Mouse (Mus musculus) Patski (cell line): ENCODE results near the gene Irgc1. TPM values are rescaled to one million over a fixed set of nuclear protein-coding genes. Genes with fewer than 3 reads are reported as not detected.
"Not testable (repeated sequence)": the region's sequence is repeated elsewhere in the genome, so short reads cannot be mapped to it uniquely, and the experiment has no call there.

Source experiments
- ATAC-seq: fragments of 100-300 bp; one replicate; pipeline ENCODE4 v1.8.0; 2021
- CTCF ChIA-PET: fragments of 350-600 bp; sonication (Branson Sonifier 250); formaldehyde crosslinking; loops from one replicate; lab custom pipeline; 2022; ENCODE audit warnings: inconsistent platforms; lab: Charles Lee
- POLR2A ChIA-PET: fragments of 350-600 bp; sonication (Branson Sonifier 250); formaldehyde crosslinking; loops from one replicate; lab custom pipeline; 2022; ENCODE audit warnings: antibody characterized with exemption, inconsistent platforms; lab: Charles Lee
- DNase-seq: peaks from one replicate; pipeline ENCODE4 v3.0.0-alpha.2; 2011; ENCODE audit warnings: low read depth, low spot score
- H3K27me3 ChIP-seq: fragments of 371-371 bp; one replicate; pipeline ENCODE4 v1.5.1; 2021
- CTCF ChIP-seq: fragments of 100-300 bp; IDR thresholded peaks from one replicate; pipeline ENCODE4 v1.5.1; 2021
- in situ Hi-C: fragments of 300-500 bp; cut with MboI; formaldehyde crosslinking; loops from 3 replicates; pipeline ENCODE4 v1.11.1; 2018; ENCODE audit warnings: low pct_unique_long_range_greater_than_20kb, mixed read lengths
- polyA plus RNA-seq: library from polyadenylated mRNA; unstranded; gene quantifications from one replicate; pipeline ENCODE4 v1.2.3, GENCODE M21; 2021

Gene Irgc1
- polyA plus RNA-seq: not detected

DNA sequence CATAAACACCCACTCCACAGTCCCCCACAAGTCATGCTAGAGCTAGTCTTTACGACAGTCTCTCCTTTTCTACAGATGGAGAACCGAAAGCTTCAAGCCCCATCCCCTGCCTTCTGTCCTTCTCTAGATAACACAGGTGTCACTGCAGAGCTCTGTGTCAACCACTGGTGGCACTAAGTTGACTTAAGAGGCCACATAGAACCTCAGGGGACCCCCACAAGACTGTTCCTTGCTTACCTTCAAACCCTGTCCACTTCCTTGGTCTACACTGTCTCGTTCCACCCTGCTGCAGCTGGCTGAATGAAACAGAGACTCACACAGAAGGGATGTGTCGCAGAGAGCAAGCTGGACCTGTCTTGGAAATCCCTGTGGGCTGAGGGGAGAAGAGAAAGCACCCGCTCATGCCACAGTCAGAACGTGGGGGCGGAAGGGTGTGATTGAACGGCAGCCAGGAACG is at the start of gene Irgc1:
Gene Irgc1, minus strand, starts transcription at position 443 of the 457 bp plus-strand sequence.
- CTCF ChIA-PET: interaction anchor here (1.6 to 2.6 kb wide), 3 partner anchors 9 to 22 kb away, joined by 7 to 9 read pairs (median 7); no protein-coding TSS in a partner anchor
- no peaks in the 10 kb centered on the region for H3K27me3 ChIP-seq
- POLR2A ChIA-PET: interaction anchor here (1.4 kb wide), 1 partner anchor 10 kb away, joined by 7 read pairs; the partner anchor contains the start of gene Plaur
- DNase-seq: no peak
- no peak for TF ChIP-seq CTCF
- no peak for ATAC-seq
- in situ Hi-C loops: no loop called here

DNA sequence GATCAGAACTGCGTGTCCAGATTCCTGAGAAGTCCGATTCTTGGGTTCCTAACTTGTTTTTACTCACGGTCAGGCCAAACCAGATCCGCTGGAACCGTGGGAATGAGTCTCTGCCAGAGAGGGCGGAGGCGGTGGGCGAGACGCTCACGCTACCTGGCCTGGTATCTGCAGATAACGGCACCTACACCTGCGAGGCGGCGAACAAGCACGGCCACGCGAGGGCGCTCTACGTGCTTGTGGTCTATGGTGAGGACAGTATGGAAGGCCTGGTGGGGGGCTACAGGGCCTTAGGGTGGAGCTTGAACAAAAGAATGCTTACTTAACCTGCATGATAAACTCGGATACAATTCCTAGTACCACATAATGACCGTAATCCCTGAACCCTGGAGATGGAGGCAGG is 49.4 kb upstream of the Irgc1 start:
- CTCF ChIA-PET: interaction anchor here (0.7 to 1.9 kb wide), 3 partner anchors 17 to 166 kb away, joined by 3 to 9 read pairs (median 3); no protein-coding TSS in a partner anchor
- in situ Hi-C loops: no loop called here
- DNase-seq (no peak), ATAC-seq (no peak)
- no peaks in the 10 kb centered on the region for H3K27me3 ChIP-seq
- POLR2A ChIA-PET: interaction anchor here (0.7 kb wide), 1 partner anchor 12 kb away, joined by 3 read pairs; no protein-coding TSS in a partner anchor
- TF ChIP-seq CTCF: no peak

DNA sequence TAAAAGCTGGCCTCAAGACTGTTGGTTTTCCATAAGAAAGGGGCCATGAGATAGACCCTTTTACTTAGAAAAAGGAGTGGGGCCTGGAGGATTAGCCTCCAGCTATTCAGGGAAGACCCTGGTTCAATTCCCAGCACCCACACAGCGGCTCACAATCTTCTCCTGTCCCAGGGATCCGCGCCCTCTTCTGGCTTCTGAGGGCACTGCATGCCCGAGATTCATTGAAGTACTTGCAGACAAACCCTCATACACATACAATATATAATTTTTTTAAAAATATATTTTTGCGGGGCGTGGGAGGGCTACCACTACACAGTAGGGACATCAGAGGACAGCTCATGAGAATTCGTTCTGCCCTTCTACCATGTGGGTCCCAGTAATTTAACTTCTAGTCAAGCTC is 48.8 kb upstream of the Irgc1 start:
- POLR2A ChIA-PET: no interaction called here
- ATAC-seq (no peak), DNase-seq (no peak)
- in situ Hi-C loops: no loop called here
- TF ChIP-seq CTCF: no peak
- CTCF ChIA-PET: interaction anchor here (0.7 to 1.9 kb wide), 3 partner anchors 17 to 165 kb away, joined by 3 to 9 read pairs (median 3); no protein-coding TSS in a partner anchor
- H3K27me3 ChIP-seq: no peaks in the 10 kb centered on the region

DNA sequence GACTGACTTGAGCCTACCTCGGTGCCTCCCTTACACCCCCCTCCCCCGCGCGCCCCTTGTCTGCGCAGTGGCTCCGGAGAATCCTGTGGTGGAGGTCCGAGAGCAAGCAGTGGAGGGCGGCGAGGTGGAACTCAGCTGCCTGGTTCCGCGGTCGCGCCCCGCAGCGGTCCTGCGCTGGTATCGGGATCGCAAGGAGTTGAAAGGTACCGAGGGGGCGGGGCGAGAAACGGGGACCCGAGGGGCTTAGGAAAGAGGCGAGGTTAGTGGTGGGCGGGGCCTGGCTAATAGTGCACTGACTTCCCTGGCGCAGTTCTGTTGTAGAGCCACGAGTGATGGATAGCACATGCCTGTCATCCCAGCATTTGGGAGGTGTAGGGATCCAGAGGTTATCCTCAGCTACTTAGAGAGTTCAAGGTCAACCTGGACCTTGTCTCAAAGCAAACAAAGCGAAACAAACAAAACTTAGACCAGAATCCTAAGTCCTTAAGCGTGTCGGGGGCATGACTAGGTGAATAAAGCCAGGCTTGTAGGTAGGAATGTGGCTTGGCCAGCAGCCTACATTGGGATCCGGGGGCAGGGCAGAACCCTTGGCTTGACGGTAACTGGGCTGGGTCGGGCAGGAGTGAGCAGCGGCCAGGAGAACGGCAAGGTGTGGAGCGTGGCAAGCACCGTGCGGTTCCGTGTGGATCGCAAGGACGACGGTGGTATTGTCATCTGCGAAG is 47.9 kb upstream of the Irgc1 start:
- ChIA-PET POLR2A (no interaction called here), CTCF (interaction anchor here (0.8 to 1.9 kb wide), 2 partner anchors 26 kb away, joined by 3 to 9 read pairs; no protein-coding TSS in a partner anchor)
- in situ Hi-C loops: no loop called here
- ATAC-seq (no peak), DNase-seq (no peak)
- no peak for TF ChIP-seq CTCF
- no peaks in the 10 kb centered on the region for H3K27me3 ChIP-seq

DNA sequence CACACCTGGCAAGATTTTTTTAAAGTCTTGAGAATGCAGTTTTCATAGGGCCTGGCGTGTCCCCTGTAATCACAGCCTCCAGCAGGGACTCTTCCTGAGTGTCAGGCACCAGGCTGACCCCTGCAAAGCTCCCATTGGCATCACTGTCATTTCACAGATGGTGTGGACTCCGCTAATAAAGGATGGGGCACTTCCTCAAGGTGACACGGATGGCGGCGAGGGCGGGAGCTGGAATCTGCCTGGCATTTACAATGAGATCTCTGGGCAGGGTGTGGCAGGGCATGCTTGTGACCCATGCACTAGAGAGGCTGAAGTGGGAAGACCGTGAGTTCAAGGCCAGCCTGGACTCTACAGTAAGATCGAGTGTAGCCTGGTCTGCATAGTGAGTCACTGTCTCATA is 36.2 kb upstream of the Irgc1 start:
- no peak for TF ChIP-seq CTCF
- no peak for ATAC-seq
- no peak for DNase-seq
- CTCF ChIA-PET: interaction anchor here (1.3 kb wide), 1 partner anchor 10 kb away, joined by 4 read pairs; no protein-coding TSS in a partner anchor
- POLR2A ChIA-PET: interaction anchor here (0.6 kb wide), 1 partner anchor 313 kb away, joined by 4 read pairs; the partner anchor contains the start of gene Zfp114
- no peaks in the 10 kb centered on the region for H3K27me3 ChIP-seq
- in situ Hi-C loops: no loop called here

DNA sequence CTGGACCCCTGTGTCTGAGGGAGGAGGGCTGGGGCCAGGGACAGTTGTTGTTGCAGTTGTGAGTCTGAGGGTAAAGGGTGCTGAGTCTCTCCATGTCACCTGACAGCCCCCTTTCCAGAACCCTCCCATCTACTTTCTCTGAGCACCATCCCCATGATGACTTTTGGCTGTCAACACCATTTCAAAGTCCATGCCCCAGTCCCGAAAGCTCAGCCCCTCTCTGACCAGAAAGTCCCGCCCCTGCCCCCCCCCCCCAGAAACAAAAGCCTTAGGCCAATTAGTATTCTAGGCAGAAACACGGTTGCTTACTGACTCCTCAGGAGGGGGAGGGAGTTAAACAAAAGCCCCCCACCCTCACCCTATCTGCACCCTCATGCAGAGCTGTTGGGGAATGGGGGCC is 35.3 kb upstream of the Irgc1 start:
- ATAC-seq: no peak

DNA sequence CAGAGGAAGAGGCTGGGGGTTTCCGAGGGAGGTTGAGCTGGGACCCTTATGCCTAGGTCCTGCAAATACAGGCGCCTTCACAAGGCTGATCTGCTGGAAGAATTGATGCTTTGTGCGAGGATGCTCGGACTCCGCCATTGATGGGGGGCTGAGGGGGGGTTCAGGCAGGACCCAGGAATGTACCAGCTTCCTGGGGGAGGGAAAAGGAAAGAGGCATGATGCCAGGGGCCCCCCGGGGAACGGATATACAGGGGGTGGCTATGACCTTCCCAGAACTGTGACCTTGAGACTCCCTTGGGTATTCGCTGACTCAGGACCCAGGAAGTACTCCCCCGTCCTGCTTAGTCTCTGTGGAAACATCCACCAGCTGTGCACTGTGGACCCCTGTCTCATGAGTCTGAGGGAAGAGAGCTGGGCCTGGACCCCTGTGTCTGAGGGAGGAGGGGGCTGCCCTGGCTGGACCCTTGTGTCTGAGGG is 34.6 kb upstream of the Irgc1 start:
- in situ Hi-C loops: no loop called here
- H3K27me3 ChIP-seq: no peaks in the 10 kb centered on the region
- ChIA-PET POLR2A (no interaction called here), CTCF (interaction anchor here (0.7 to 0.8 kb wide), 2 partner anchors 13 to 79 kb away, joined by 3 to 5 read pairs; no protein-coding TSS in a partner anchor)
- no peak for ATAC-seq
- no peak for TF ChIP-seq CTCF
- DNase-seq: no peak

More for the DNA sequence above, 35.3 kb upstream of the Irgc1 start:
- no peaks in the 10 kb centered on the region for H3K27me3 ChIP-seq
- in situ Hi-C loops: no loop called here
- DNase-seq: no peak
- no peak for TF ChIP-seq CTCF
- ChIA-PET CTCF (interaction anchor here (0.8 to 1.3 kb wide), 2 partner anchors 11 to 78 kb away, joined by 3 to 4 read pairs; no protein-coding TSS in a partner anchor), POLR2A (no interaction called here)

DNA sequence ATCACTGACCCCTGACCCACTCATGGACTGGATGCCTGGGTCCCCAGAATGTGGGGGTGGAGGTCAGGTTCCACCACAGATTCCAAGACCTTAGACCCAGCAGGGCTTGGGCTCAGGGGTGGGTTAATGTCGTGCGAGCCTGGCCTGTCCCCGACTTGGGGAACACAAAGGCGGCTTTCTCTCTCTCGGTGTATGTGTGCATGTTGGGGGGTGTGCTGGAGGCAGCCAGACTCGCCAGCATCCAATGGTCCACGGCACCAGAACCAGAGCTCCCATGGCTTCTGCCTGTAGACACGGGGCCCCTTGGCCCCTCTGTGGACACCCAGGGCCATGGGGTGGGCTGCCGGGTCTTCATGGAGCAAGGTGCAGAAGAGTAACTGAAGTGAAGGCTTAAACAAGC is 33.4 kb upstream of the Irgc1 start:
- DNase-seq: no peak
- ChIA-PET POLR2A (no interaction called here), CTCF (interaction anchor here (1.9 kb wide), 1 partner anchor 12 kb away, joined by 7 read pairs; no protein-coding TSS in a partner anchor)
- no peaks in the 10 kb centered on the region for H3K27me3 ChIP-seq
- ATAC-seq: no peak
- TF ChIP-seq CTCF: no peak
- in situ Hi-C loops: no loop called here

DNA sequence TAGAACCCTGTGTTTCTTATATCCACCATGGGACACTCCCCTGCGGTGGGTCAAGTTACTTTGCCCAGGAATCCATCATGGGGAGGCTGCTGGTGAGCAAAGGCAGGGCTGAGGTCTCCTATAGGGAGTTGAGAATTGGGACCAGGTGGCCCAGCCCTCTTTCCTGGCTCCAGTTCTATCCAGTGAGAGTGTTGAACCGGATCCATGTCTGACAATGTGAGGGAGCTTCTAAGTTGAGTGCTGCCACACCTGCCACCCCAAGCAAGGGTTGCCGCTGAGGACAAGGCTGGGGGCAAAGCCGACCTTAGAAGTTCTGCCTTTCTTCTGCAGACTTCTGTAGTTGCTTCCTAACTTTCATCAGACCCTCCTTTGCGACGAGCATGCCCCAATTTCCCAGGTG is 31.2 kb upstream of the Irgc1 start:
- in situ Hi-C loops, DNase-seq, ATAC-seq, H3K27me3 ChIP-seq: not testable (repeated sequence)
- POLR2A ChIA-PET: interaction anchor here (1.3 kb wide), 1 partner anchor 24 kb away, joined by 3 read pairs; the partner anchor contains the start of gene Zfp428
- CTCF ChIA-PET: interaction anchor here (0.9 kb wide), 1 partner anchor 41 kb away, joined by 4 read pairs; no protein-coding TSS in a partner anchor

DNA sequence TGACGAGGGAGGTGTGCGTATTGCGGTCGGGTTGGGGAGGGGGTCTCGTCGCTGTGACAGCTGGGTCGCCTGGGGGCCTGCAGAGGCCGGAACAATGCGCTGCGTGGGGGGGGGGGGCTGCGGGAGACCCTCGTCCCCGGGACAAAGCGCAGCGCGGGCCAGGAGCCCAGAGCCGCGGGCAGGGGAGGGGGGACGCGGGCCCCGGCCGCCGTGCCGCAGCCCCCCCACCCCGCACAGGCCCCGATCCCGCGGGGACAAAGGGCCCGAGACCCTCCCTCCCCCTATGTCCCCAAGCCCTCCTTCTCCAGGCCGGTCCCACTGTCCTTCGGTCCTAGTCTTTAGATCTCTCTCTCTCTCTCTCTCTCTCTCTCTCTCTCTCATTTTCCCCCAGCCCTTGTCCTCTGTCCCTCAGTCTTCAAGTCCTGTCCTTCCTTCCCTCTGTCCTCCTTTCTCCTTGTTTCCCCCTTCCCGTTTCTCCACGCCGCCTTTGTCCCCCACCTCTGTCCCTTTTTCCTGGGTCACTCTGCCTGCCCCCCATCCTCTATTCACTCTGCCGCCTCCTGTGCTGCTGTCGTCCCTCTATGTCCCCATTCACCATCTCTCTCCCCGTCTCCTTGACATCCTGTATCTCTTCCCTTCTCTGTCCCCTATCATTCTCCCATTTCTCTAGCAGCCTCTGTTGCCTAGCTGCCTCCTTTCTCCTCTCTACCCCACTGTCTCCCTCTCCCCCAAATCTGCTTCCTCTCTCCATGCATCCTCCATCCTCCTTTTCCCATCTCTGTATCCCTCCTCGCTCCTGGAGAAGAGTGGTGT is 30.3 kb upstream of the Irgc1 start:
- in situ Hi-C loops: no loop called here
- no peak for DNase-seq
- ChIA-PET POLR2A (interaction anchor here (1.1 kb wide), 1 partner anchor 55 kb away, joined by 3 read pairs; no protein-coding TSS in a partner anchor), CTCF (interaction anchor here (1.5 kb wide), 1 partner anchor 9 kb away, joined by 4 read pairs; no protein-coding TSS in a partner anchor)
- no peak for TF ChIP-seq CTCF
- no peaks in the 10 kb centered on the region for H3K27me3 ChIP-seq
- ATAC-seq: no peak
